Mouse (Mus musculus) limb, embryonic 11.5 days (tissue): ENCODE results near the gene Mthfd1l. TPM values are rescaled to one million over a fixed set of nuclear protein-coding genes. Genes with fewer than 3 reads are reported as not detected.
"Not testable (repeated sequence)": the region's sequence is repeated elsewhere in the genome, so short reads cannot be mapped to it uniquely, and the experiment has no call there.

ENCODE experiments used
- ATAC-seq: fragments of 200-750 bp; cut with Nextera tagmentation; 2 replicates; pipeline ENCODE4 v1.8.0; 2017; ENCODE audit warnings: low read depth; ENCODE audit not compliant: insufficient number of reproducible peaks, low FRiP score, low TSS enrichment
- DNase-seq: peaks from one replicate; pipeline ENCODE4 v3.0.0-alpha.2; 2015; ENCODE audit warnings: low spot score
- H3K27ac ChIP-seq: fragments of 300-500 bp; sonication (generic); replicated peaks from 2 replicates; pipeline ENCODE4 v1.5.1; 2014; ENCODE audit warnings: low read depth, mild to moderate bottlenecking, low read length
- H3K27me3 ChIP-seq: fragments of 300-500 bp; sonication (generic); 2 replicates; pipeline ENCODE4 v1.6.1; 2014; ENCODE audit warnings: mild to moderate bottlenecking, low read length, mixed read lengths; ENCODE audit not compliant: control insufficient read depth, insufficient read depth
- H3K36me3 ChIP-seq: fragments of 300-500 bp; sonication (generic); 2 replicates; pipeline ENCODE4 v1.6.1; 2014; ENCODE audit warnings: mild to moderate bottlenecking, low read length, moderate library complexity, mixed read lengths; ENCODE audit not compliant: control insufficient read depth, insufficient read depth
- H3K4me1 ChIP-seq: fragments of 300-500 bp; sonication (generic); 2 replicates; pipeline ENCODE4 v1.6.1; 2014; ENCODE audit warnings: low read length, mixed read lengths; ENCODE audit not compliant: control insufficient read depth, insufficient read depth
- H3K4me2 ChIP-seq: fragments of 300-500 bp; sonication (generic); 2 replicates; pipeline ENCODE4 v1.6.1; 2014; ENCODE audit warnings: low read depth, mild to moderate bottlenecking, moderate library complexity; ENCODE audit not compliant: severe bottlenecking
- H3K4me3 ChIP-seq: fragments of 300-500 bp; sonication (generic); 2 replicates; pipeline ENCODE4 v1.5.1; 2014; ENCODE audit warnings: low read depth, low read length
- H3K9ac ChIP-seq: fragments of 300-500 bp; sonication (generic); 2 replicates; pipeline ENCODE4 v1.6.1; 2014; ENCODE audit warnings: mild to moderate bottlenecking, low read length
- H3K9me3 ChIP-seq: fragments of 300-500 bp; sonication (generic); 2 replicates; pipeline ENCODE4 v1.6.1; 2016; ENCODE audit warnings: low read length; ENCODE audit not compliant: control insufficient read depth
- WGBS: fragments of 180-500 bp; shearing (Covaris S2); extraction: QIAGEN DNeasy Blood & Tissue Kit; methylation state at CpG from one replicate; pipeline ENCODE4 v1.1.7; 2014; 5-methylcytosine and 5-hydroxymethylcytosine counted together
- polyA plus RNA-seq: library from polyadenylated mRNA; unstranded; fragments of >200 nt; fragmentation: Nextera tagmentation; extraction: Ambion mirVana; gene quantifications from 2 replicates; pipeline ENCODE4 v1.2.1, GENCODE M21; 2014

Gene Mthfd1l
- polyA plus RNA-seq, 1 experiment from 2014 or later = 16.0 TPM

DNA sequence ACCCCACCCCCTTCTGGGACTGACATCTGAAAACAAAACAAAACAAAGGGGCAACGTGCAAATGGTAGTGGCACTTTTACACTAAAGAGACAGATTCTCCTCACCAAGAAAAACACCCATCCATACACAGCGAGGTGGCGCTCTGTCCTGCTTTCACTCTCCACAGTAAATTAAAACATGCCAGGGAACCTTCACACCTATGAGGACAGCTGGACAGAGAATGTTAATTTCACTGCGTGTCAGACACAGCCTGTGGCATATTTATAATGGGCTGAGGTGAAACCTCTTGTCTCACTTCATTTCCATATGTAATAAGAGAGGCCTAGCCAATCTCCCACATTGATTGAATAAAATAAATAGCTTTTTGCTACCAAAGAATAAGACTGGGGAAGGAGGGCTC, 146.4 kb downstream of the Mthfd1l start:
- no peak overlapping the region for H3K27ac ChIP-seq
- no peak for DNase-seq
- no peak for ATAC-seq
- no peaks in the 10 kb centered on the region for H3K4me1 ChIP-seq
- no peaks in the 10 kb centered on the region for H3K9me3 ChIP-seq
- 82% methylated on average over 4 of the region's 4 CpGs for WGBS
- no peak overlapping the region for H3K4me2 ChIP-seq
- no peak overlapping the region for H3K9ac ChIP-seq
- no peaks in the 10 kb centered on the region for H3K27me3 ChIP-seq
- H3K36me3 ChIP-seq = no peaks in the 10 kb centered on the region
- H3K4me3 ChIP-seq = no peak overlapping the region

DNA sequence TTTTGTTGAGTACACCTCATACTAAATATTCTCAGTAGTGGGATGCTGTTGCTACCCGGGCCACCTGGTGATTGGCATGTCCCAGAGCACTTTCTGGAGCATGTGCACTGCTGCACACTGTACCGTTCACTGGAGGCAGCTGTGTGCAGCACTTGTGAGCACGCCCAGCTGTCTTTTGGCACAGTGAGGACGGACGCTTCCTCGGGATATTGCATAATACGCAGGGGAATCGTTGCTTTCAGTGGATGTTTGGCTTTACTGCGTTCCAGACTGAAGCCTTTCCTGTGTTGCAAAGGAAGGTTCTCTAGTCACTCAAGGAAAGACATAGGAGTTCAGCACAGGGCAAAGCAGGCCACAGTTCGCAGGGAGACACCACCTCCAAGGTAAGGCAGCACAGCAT, 147.8 kb downstream of the Mthfd1l start:
- no peak overlapping the region for H3K4me3 ChIP-seq
- H3K4me1 ChIP-seq = no peaks in the 10 kb centered on the region
- H3K9me3 ChIP-seq = no peaks in the 10 kb centered on the region
- no peaks in the 10 kb centered on the region for H3K36me3 ChIP-seq
- WGBS = 89% methylated on average over 10 of the region's 10 CpGs
- no peak overlapping the region for H3K4me2 ChIP-seq
- DNase-seq (no peak), ATAC-seq (no peak)
- H3K27me3 ChIP-seq = no peaks in the 10 kb centered on the region
- H3K27ac ChIP-seq = no peak overlapping the region
- H3K9ac ChIP-seq = no peak overlapping the region

DNA sequence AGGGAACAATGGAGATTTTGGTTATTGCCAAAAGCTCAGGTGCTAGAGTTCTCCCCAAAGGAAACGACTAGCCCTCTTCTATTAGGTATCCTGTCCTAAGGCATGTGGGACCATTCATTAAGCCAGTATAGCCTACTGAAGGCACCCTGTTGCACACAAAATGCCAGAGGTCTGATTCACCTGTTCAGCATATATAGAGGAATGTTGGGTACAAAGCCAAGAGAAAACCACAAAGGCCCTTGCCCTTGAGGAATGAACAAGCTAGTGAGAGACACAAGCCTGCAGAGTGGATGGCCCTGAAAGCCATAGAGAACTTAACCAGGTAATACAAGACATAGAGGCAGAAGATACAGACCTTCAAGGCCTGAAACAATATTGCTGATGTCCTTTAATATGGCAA, 148.3 kb downstream of the Mthfd1l start:
- Histone ChIP-seq H3K27me3 (no peaks in the 10 kb centered on the region), H3K27ac (no peak overlapping the region), H3K4me2 (no peak overlapping the region), H3K9me3 (no peaks in the 10 kb centered on the region), H3K9ac (no peak overlapping the region), H3K4me1 (no peaks in the 10 kb centered on the region), H3K36me3 (no peaks in the 10 kb centered on the region), H3K4me3 (no peak overlapping the region)
- ATAC-seq (no peak), DNase-seq (no peak)
- 84% methylated on average over 1 of the region's 1 CpGs for WGBS

GRCm38 (mm10) chr10:4123280-4123945, 150.5 kb downstream of the Mthfd1l start:
- not testable (repeated sequence) for H3K4me3 ChIP-seq, H3K9me3 ChIP-seq, H3K4me1 ChIP-seq, H3K36me3 ChIP-seq, H3K9ac ChIP-seq, H3K27ac ChIP-seq, H3K27me3 ChIP-seq, H3K4me2 ChIP-seq, DNase-seq, ATAC-seq
- WGBS = 88% methylated on average over 7 of the region's 7 CpGs

DNA sequence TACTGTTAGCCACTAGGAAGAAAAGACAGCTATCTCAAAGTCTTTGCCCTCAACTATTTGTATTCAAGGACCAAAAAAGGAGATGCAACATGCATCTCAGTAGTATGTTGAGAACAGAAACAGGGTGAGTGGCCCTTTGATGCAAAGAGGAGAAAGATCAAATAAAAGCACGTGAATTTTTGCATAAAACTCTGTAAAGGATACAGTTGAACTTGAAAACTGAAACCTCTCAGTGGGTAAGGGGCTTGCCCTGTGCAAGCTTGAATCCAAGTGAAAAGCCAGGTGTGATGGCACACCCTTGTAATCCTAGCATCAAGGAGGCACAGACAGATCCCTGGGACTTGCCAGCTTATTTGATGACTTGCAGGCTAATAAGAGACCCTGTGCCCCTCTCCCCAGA, 151.2 kb downstream of the Mthfd1l start:
- ATAC-seq = no peak
- H3K4me2 ChIP-seq = no peak overlapping the region
- WGBS = 80% methylated on average over 1 of the region's 1 CpGs
- H3K27ac ChIP-seq = no peak overlapping the region
- H3K27me3 ChIP-seq = no peaks in the 10 kb centered on the region
- no peak overlapping the region for H3K9ac ChIP-seq
- 0 out of 2 replicates have a peak, but pooled peaks cover 2% of the 10 kb centered on the region for H3K4me1 ChIP-seq
- no peaks in the 10 kb centered on the region for H3K9me3 ChIP-seq
- H3K4me3 ChIP-seq = no peak overlapping the region
- DNase-seq = no peak
- H3K36me3 ChIP-seq = no peaks in the 10 kb centered on the region

- Histone ChIP-seq H3K9me3 (no peaks in the 10 kb centered on the region), H3K4me3 (no peak overlapping the region), H3K27ac (no peak overlapping the region), H3K9ac (no peak overlapping the region), H3K4me2 (no peak overlapping the region), H3K27me3 (no peaks in the 10 kb centered on the region), H3K4me1 (0 out of 2 replicates have a peak, but pooled peaks cover 2% of the 10 kb centered on the region), H3K36me3 (no peaks in the 10 kb centered on the region)
- no peak for ATAC-seq
- 92% methylated on average over 7 of the region's 7 CpGs for WGBS
- DNase-seq = no peak
These were observed 152.3 kb downstream of the Mthfd1l start for GRCm38 (mm10) chr10:4125232-4125631.

DNA sequence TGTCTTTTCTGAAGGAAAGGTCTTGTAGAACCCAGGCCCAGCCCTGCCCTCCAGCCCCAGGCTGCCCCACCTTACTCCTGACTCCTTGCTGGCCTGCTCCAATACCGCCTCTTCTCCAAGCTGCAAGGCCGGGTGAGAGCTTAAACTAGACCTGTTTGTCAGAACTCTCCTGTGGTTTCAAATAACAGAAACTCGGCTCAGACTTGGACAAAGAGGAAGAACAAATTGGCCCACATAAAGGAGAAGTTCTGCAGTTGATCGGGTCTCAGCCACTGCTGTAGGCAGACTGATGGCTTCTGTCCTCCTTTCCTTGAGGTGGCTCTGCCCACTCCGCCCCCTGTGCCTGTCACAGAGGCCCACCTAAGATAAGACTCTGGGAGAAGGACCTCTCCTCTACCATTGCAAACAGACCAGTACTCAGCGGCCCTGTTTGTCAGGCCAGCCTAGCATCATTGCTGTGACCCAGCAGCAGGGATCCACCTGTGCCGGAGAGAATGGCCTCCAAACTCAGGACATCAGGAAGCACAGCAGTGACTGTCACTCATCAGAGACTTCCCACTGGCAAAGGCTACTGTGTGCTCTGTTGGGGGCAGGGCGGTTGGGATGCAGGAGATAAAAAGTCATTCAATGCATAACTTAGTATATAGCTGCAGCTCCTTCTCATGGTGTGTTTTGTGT, 153.6 kb downstream of the Mthfd1l start:
- ATAC-seq = no peak
- Histone ChIP-seq H3K27ac (no peak overlapping the region), H3K9ac (no peak overlapping the region)

DNA sequence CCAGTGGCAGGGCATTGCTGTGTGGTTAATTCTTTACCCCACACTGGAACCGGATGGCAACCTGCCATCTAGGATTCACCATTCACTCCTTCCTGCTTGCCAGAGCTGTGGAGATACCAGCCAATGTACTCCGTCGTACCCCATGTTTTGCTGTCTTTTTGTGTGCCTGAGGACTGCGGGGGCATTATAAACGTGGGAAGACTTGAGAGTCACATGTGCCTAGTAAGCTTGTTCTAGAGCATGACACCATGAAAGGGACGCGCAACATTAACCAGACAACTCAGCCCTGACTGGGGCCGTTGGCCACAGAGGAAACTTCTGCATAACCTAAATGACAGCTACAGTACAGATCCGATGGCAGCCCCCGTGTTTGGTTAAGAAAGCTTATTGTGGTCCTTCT, 155.5 kb downstream of the Mthfd1l start:
- Histone ChIP-seq H3K9me3 (no peaks in the 10 kb centered on the region), H3K27ac (no peak overlapping the region), H3K4me1 (0 out of 2 replicates have a peak, but pooled peaks cover 2% of the 10 kb centered on the region), H3K36me3 (no peaks in the 10 kb centered on the region), H3K27me3 (no peaks in the 10 kb centered on the region), H3K4me2 (no peak overlapping the region), H3K9ac (no peak overlapping the region), H3K4me3 (no peak overlapping the region)
- DNase-seq (no peak), ATAC-seq (no peak)
- 86% methylated on average over 10 of the region's 10 CpGs for WGBS

More for the DNA sequence above, 153.6 kb downstream of the Mthfd1l start:
- Histone ChIP-seq H3K4me2 (no peak overlapping the region), H3K36me3 (no peaks in the 10 kb centered on the region), H3K4me3 (no peak overlapping the region), H3K9me3 (no peaks in the 10 kb centered on the region), H3K4me1 (0 out of 2 replicates have a peak, but pooled peaks cover 2% of the 10 kb centered on the region), H3K27me3 (no peaks in the 10 kb centered on the region)
- 70% methylated on average over 8 of the region's 8 CpGs for WGBS
- DNase-seq = no peak
